In the genomic region with DNA sequence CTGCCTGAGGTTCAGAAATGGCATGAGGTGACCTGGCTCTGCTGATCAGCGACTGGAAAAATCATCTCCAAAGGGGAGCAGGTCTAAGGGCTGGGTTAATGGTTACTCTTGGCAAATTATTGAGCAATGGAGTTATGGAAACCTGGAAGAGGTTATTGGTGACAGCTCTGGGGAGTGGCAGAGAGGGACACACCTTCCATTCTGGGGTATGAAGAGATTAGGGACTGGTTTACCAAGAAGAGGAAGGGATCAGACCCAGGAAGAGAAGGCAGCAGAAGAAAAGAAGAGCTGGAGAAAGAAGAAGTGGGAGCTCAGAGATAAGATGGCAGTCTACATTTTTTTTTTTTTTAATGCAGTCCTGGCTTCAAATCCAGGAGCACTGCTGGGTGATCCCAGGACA, we compare ENCODE assay signal across 9 mouse cellular contexts. TPM values are rescaled to one million over a fixed set of nuclear protein-coding genes. Genes with fewer than 3 reads are reported as not detected.
DNase-seq lines count a peak whose midpoint lies in the region; ATAC-seq lines count a peak whose summit lies in the region.
"Had no signal": no experiment of that assay in that cellular context is flagged by ENCODE, and none has a peak within 500 bp of the region (broad histone marks: within the 10 kb centered on the region; RNA-seq: fewer than 3 reads in every experiment).

No protein-coding gene starts in this region.

- H3K27me3 ChIP-seq in hindbrain, embryonic 10.5 days (ENCODE audit: insufficient read depth, poor library complexity, severe bottlenecking): no peaks in the 10 kb centered on the region
- H3K27me3 ChIP-seq in hindbrain, embryonic 14.5 days (ENCODE audit: control insufficient read depth, insufficient read depth, low read length): no peaks in the 10 kb centered on the region

- peaks cover 7% of the 10 kb centered on the region for H3K36me3 ChIP-seq in hindbrain, embryonic 10.5 days
- 0 out of 2 replicates have a peak, but pooled peaks cover under 1% of the 10 kb centered on the region for H3K36me3 ChIP-seq in hindbrain, embryonic 14.5 days (replicated peaks; ENCODE audit: control insufficient read depth, insufficient read depth)

- H3K4me1 ChIP-seq in hindbrain, embryonic 10.5 days (replicated peaks): peaks cover 77% of the 10 kb centered on the region
- peaks cover 27% of the 10 kb centered on the region for H3K4me1 ChIP-seq in hindbrain, embryonic 14.5 days (replicated peaks; ENCODE audit: control insufficient read depth, insufficient read depth, low read length)

- no peak overlapping the region for H3K4me2 ChIP-seq in hindbrain, embryonic 14.5 days (replicated peaks)

- WGBS in hindbrain, embryonic 10.5 days: 50% methylated on average over 1 of the region's 1 CpGs
- WGBS in hindbrain, embryonic 14.5 days: 50% methylated on average over 1 of the region's 1 CpGs

- H3K4me3 ChIP-seq in hindbrain, embryonic 10.5 days: peak overlapping the region; percentile 25; the same call in 1 of the 2 replicates
- H3K4me3 ChIP-seq in hindbrain, embryonic 14.5 days (replicated peaks; ENCODE audit: low read length): no peak overlapping the region

- peak overlapping the region; percentile 98 for H3K27ac ChIP-seq in hindbrain, embryonic 10.5 days
- H3K27ac ChIP-seq in hindbrain, embryonic 14.5 days: no peak overlapping the region

- no peak for ATAC-seq in hindbrain, embryonic 14.5 days (ENCODE audit: low FRiP score)

- DNase-seq in hindbrain, embryonic 10.5 days (ENCODE audit: low spot score): no peak
- no peak for DNase-seq in hindbrain, embryonic 14.5 days (ENCODE audit: low spot score)
- peak; percentile 49 for DNase-seq in c-Kit-positive CD71-positive TER-119-positive erythroid progenitor cells, embryonic 14.5 days (ENCODE audit: low spot score)
- DNase-seq in kidney, adult 18-20 months: peak; percentile 55
- peak; percentile 56 for DNase-seq in lung, postnatal 36 days
- DNase-seq in cerebellum, postnatal 4 days (ENCODE audit: low spot score in 2 of 2): no peak
- no peak for DNase-seq in cerebellum, postnatal 10 days
- no peak for DNase-seq in urinary bladder, postnatal 4 days (ENCODE audit: low spot score in 2 of 2)
- DNase-seq: spleen, adult 18-20 months had no signal

- H3K9ac ChIP-seq in hindbrain, embryonic 14.5 days: no peak overlapping the region

- H3K9me3 ChIP-seq in hindbrain, embryonic 10.5 days: no peaks in the 10 kb centered on the region
- no peaks in the 10 kb centered on the region for H3K9me3 ChIP-seq in hindbrain, embryonic 14.5 days (ENCODE audit: control insufficient read depth, low read length)

RNA-seq across cellular contexts. Expression of gene Msh5, which starts 1.1 kb away (rescaled TPM):
- 3.9 and 6.4 TPM in 2 replicates for polyA plus RNA-seq in hindbrain, embryonic 10.5 days (2016; fragmentation: Nextera tagmentation; extraction: Ambion mirVana)
- 1.5 and 2.4 TPM in 2 replicates for polyA plus RNA-seq in hindbrain, embryonic 14.5 days (2014; fragmentation: Nextera tagmentation; extraction: Ambion mirVana)

RNA-seq across cellular contexts. Expression of gene Clic1, which starts 2.1 kb away (rescaled TPM):
- polyA plus RNA-seq in hindbrain, embryonic 10.5 days (2016; fragmentation: Nextera tagmentation; extraction: Ambion mirVana): 232 and 239 TPM in 2 replicates
- polyA plus RNA-seq in hindbrain, embryonic 14.5 days (2014; fragmentation: Nextera tagmentation; extraction: Ambion mirVana): 23.8 and 24.7 TPM in 2 replicates

RNA-seq across cellular contexts. Expression of gene Ddah2, which starts 11.1 kb away (rescaled TPM):
- polyA plus RNA-seq in hindbrain, embryonic 10.5 days (2016; fragmentation: Nextera tagmentation; extraction: Ambion mirVana): 536 and 664 TPM in 2 replicates
- polyA plus RNA-seq in hindbrain, embryonic 14.5 days (2014; fragmentation: Nextera tagmentation; extraction: Ambion mirVana): 295 and 328 TPM in 2 replicates

RNA-seq across cellular contexts. Expression of gene Ly6g6c, which starts 17.5 kb away (rescaled TPM):
- polyA plus RNA-seq in hindbrain, embryonic 10.5 days (2016; fragmentation: Nextera tagmentation; extraction: Ambion mirVana): 0.20 and 0.27 TPM in 2 replicates
- not detected in 2 replicates for polyA plus RNA-seq in hindbrain, embryonic 14.5 days (2014; fragmentation: Nextera tagmentation; extraction: Ambion mirVana)

RNA-seq across cellular contexts. Expression of gene Mpig6b, which starts 18.3 kb away (rescaled TPM):
- polyA plus RNA-seq in hindbrain, embryonic 10.5 days (2016; fragmentation: Nextera tagmentation; extraction: Ambion mirVana): 0.76 and 1.1 TPM in 2 replicates
- polyA plus RNA-seq in hindbrain, embryonic 14.5 days (2014; fragmentation: Nextera tagmentation; extraction: Ambion mirVana): 0.21 and 0.42 TPM in 2 replicates

Comparison
In these comparisons a context has a peak if more than half of its experiments do, and no peak if none do; other contexts are left out.
1. DNase-seq: peak in c-Kit-positive CD71-positive TER-119-positive erythroid progenitor cells, embryonic 14.5 days (single experiment), kidney, adult 18-20 months (single experiment) and lung, postnatal 36 days (single experiment); none in hindbrain, embryonic 10.5 days (single experiment), hindbrain, embryonic 14.5 days (single experiment), cerebellum, postnatal 4 days (0 of 2), cerebellum, postnatal 10 days (0 of 2) and urinary bladder, postnatal 4 days (0 of 2).